Mouse (Mus musculus) A20 (cell line): ENCODE measurements around the gene Tgfbi.

ENCODE experiments used
- DNase-seq: peaks from one replicate; pipeline ENCODE4 v3.0.0-alpha.2; 2011; ENCODE audit warnings: low read depth, low spot score

Gene Tgfbi

GRCm38 (mm10) chr13:56683306-56683705 lies 74.0 kb downstream of the Tgfbi start:
- no peak for DNase-seq
